Mouse (Mus musculus) brain, embryonic 14.5 days (tissue): ENCODE data around the gene Elovl6.

ENCODE experiments used
- CTCF ChIP-seq: fragments of 200-500 bp; IDR thresholded peaks from 2 replicates; pipeline ENCODE4 v1.5.1; 2012; ENCODE audit warnings: inconsistent platforms, mild to moderate bottlenecking, moderate library complexity, borderline replicate concordance; ENCODE audit not compliant: insufficient read depth, insufficient read length; ENCODE audit errors: extremely low read depth
- POLR2A ChIP-seq: fragments of 200-500 bp; IDR thresholded peaks from 2 replicates; pipeline ENCODE4 v1.6.1; 2012; ENCODE audit warnings: mild to moderate bottlenecking, inconsistent platforms, borderline replicate concordance; ENCODE audit not compliant: poor library complexity, insufficient read depth, insufficient read length, severe bottlenecking; ENCODE audit errors: extremely low read depth

GRCm38 (mm10) chr3:129657775-129658174, 125.6 kb downstream of the Elovl6 start:
- no peak for TF ChIP-seq POLR2A
- no peak for TF ChIP-seq CTCF
